Mouse (Mus musculus): ENCODE measurements around the gene Nipal3. TPM values are rescaled to one million over a fixed set of nuclear protein-coding genes. Genes with fewer than 3 reads are reported as not detected.

Gene Nipal3
- polyA plus RNA-seq, 1 experiment from 2014 or later, result 5.8 TPM

- peak within 1 kb of the TSS; percentile 68 for H3K4me3 ChIP-seq (ENCODE audit: low read depth, low read length)
- H3K9ac ChIP-seq (ENCODE audit: low read depth, low read length), result peak within 1 kb of the TSS; percentile 84
- H3K27me3 ChIP-seq (ENCODE audit: control insufficient read depth, insufficient read depth, low read length), result no peaks in the 10 kb centered on the region
- H3K36me3 ChIP-seq (ENCODE audit: control insufficient read depth, insufficient read depth, low read length), result no peaks in the 10 kb centered on the region
- DNase-seq (ENCODE audit: low spot score) (peak; percentile 91), ATAC-seq (ENCODE audit: low FRiP score) (peak; percentile 88)
- under 1% methylated on average over 63 of the region's 79 CpGs for WGBS
- 0 out of 2 replicates have a peak within 1 kb of the TSS, but pooled peaks have one; percentile 42 for H3K27ac ChIP-seq (ENCODE audit: low read depth, low read length)
- no peaks in the 10 kb centered on the region for H3K9me3 ChIP-seq (ENCODE audit: control insufficient read depth, low read length)
- H3K4me2 ChIP-seq (replicated peaks; ENCODE audit: low read depth, low read length), result peak within 1 kb of the TSS; percentile 94
- H3K4me1 ChIP-seq (replicated peaks; ENCODE audit: control insufficient read depth, insufficient read depth, low read length), result 0 out of 2 replicates have a peak, but pooled peaks cover 2% of the 10 kb centered on the region
Measured at GRCm38 (mm10) chr4:135433443-135434394, 61.1 kb downstream of the Nipal3 start, which contains the start of gene Rcan3. Rcan3 (minus strand) TSS chr4:135433853.

- Histone ChIP-seq H3K36me3 (ENCODE audit: control insufficient read depth, insufficient read depth, low read length) (no peaks in the 10 kb centered on the region), H3K9ac (ENCODE audit: low read depth, low read length) (peak overlapping the region; percentile 84), H3K27ac (ENCODE audit: low read depth, low read length) (no peak overlapping the region), H3K27me3 (ENCODE audit: control insufficient read depth, insufficient read depth, low read length) (no peaks in the 10 kb centered on the region), H3K4me1 (replicated peaks; ENCODE audit: control insufficient read depth, insufficient read depth, low read length) (0 out of 2 replicates have a peak, but pooled peaks cover 2% of the 10 kb centered on the region), H3K4me2 (replicated peaks; ENCODE audit: low read depth, low read length) (peak overlapping the region; percentile 94), H3K9me3 (ENCODE audit: control insufficient read depth, low read length) (no peaks in the 10 kb centered on the region), H3K4me3 (ENCODE audit: low read depth, low read length) (peak overlapping the region; percentile 68)
- ATAC-seq (ENCODE audit: low FRiP score) (no peak), DNase-seq (ENCODE audit: low spot score) (no peak)
- 9% methylated on average over 10 of the region's 10 CpGs for WGBS
Measured at GRCm38 (mm10) chr4:135433086-135433442, 61.8 kb downstream of the Nipal3 start.

GRCm38 (mm10) chr4:135429990-135430760 lies 64.7 kb downstream of the Nipal3 start:
- 80% methylated on average over 8 of the region's 8 CpGs for WGBS
- ATAC-seq (ENCODE audit: low FRiP score), result no peak
- no peaks in the 10 kb centered on the region for H3K36me3 ChIP-seq (ENCODE audit: control insufficient read depth, insufficient read depth, low read length)

DNA sequence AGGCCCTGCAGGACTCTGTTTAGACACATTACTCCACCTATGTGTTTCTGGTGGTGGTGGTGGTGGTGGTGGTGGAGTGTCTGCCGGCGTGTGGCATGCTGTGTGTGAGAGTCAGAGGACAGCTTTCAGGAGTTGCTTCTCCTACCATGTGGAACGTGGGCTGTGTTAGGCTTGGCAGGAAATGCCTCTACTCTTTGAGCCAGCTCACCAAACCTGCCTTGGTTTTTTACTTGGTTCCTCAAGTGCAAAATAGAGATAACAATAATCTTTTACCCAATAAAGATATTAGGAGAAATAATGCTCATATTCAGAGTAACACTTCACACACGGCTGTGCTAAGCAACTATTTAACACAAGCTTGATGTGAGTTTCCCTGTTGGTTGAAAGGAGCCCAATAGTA lies 65.5 kb downstream of the Nipal3 start:
- 88% methylated on average over 4 of the region's 4 CpGs for WGBS
- Histone ChIP-seq H3K9me3 (ENCODE audit: control insufficient read depth, low read length) (no peaks in the 10 kb centered on the region), H3K27ac (ENCODE audit: low read depth, low read length) (no peak overlapping the region), H3K9ac (ENCODE audit: low read depth, low read length) (no peak overlapping the region), H3K4me1 (replicated peaks; ENCODE audit: control insufficient read depth, insufficient read depth, low read length) (0 out of 2 replicates have a peak, but pooled peaks cover 2% of the 10 kb centered on the region), H3K4me2 (replicated peaks; ENCODE audit: low read depth, low read length) (no peak overlapping the region), H3K36me3 (ENCODE audit: control insufficient read depth, insufficient read depth, low read length) (no peaks in the 10 kb centered on the region), H3K27me3 (ENCODE audit: control insufficient read depth, insufficient read depth, low read length) (no peaks in the 10 kb centered on the region), H3K4me3 (ENCODE audit: low read depth, low read length) (no peak overlapping the region)
- ATAC-seq (ENCODE audit: low FRiP score) (no peak), DNase-seq (ENCODE audit: low spot score) (no peak)

More at GRCm38 (mm10) chr4:135429990-135430760, 64.7 kb downstream of the Nipal3 start:
- Histone ChIP-seq H3K9ac (ENCODE audit: low read depth, low read length) (no peak overlapping the region), H3K9me3 (ENCODE audit: control insufficient read depth, low read length) (no peaks in the 10 kb centered on the region), H3K4me3 (ENCODE audit: low read depth, low read length) (no peak overlapping the region), H3K27ac (ENCODE audit: low read depth, low read length) (no peak overlapping the region), H3K27me3 (ENCODE audit: control insufficient read depth, insufficient read depth, low read length) (no peaks in the 10 kb centered on the region), H3K4me1 (replicated peaks; ENCODE audit: control insufficient read depth, insufficient read depth, low read length) (0 out of 2 replicates have a peak, but pooled peaks cover 2% of the 10 kb centered on the region), H3K4me2 (replicated peaks; ENCODE audit: low read depth, low read length) (no peak overlapping the region)
- DNase-seq (ENCODE audit: low spot score), result no peak

GRCm38 (mm10) chr4:135426587-135426986 lies 68.3 kb downstream of the Nipal3 start:
- 88% methylated on average over 7 of the region's 7 CpGs for WGBS
- H3K4me3 ChIP-seq (ENCODE audit: low read depth, low read length), result no peak overlapping the region

DNA sequence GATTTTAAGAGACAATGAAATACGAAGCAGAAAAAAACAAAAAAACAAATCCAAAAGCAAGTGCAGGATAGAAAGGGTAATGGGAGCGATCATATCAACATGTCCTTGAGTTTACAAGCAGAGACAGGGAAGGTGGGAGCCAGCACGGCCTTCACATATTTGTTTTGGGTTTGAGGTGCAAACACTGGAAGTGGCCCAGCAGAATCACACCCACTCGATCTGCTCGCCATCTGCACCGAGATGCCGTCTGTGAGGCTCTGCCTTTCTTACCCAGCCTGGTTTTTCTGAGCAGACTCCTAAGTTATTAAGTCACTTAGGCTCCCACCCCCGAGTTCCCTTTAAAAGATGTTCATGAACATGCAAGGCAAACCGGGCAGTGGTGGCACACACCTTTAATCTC lies 69.2 kb downstream of the Nipal3 start:
- Histone ChIP-seq H3K4me2 (replicated peaks; ENCODE audit: low read depth, low read length) (no peak overlapping the region), H3K9me3 (ENCODE audit: control insufficient read depth, low read length) (no peaks in the 10 kb centered on the region), H3K9ac (ENCODE audit: low read depth, low read length) (no peak overlapping the region), H3K27me3 (ENCODE audit: control insufficient read depth, insufficient read depth, low read length) (no peaks in the 10 kb centered on the region), H3K36me3 (ENCODE audit: control insufficient read depth, insufficient read depth, low read length) (no peaks in the 10 kb centered on the region), H3K27ac (ENCODE audit: low read depth, low read length) (no peak overlapping the region), H3K4me3 (ENCODE audit: low read depth, low read length) (no peak overlapping the region), H3K4me1 (replicated peaks; ENCODE audit: control insufficient read depth, insufficient read depth, low read length) (no peaks in the 10 kb centered on the region)
- ATAC-seq (ENCODE audit: low FRiP score) (no peak), DNase-seq (ENCODE audit: low spot score) (no peak)
- WGBS, result 85% methylated on average over 9 of the region's 9 CpGs

More at GRCm38 (mm10) chr4:135426587-135426986, 68.3 kb downstream of the Nipal3 start:
- Histone ChIP-seq H3K4me2 (replicated peaks; ENCODE audit: low read depth, low read length) (no peak overlapping the region), H3K36me3 (ENCODE audit: control insufficient read depth, insufficient read depth, low read length) (no peaks in the 10 kb centered on the region), H3K27me3 (ENCODE audit: control insufficient read depth, insufficient read depth, low read length) (no peaks in the 10 kb centered on the region), H3K9ac (ENCODE audit: low read depth, low read length) (no peak overlapping the region; the same call in 1 of the 2 replicates), H3K9me3 (ENCODE audit: control insufficient read depth, low read length) (no peaks in the 10 kb centered on the region), H3K4me1 (replicated peaks; ENCODE audit: control insufficient read depth, insufficient read depth, low read length) (no peaks in the 10 kb centered on the region), H3K27ac (ENCODE audit: low read depth, low read length) (no peak overlapping the region)
- DNase-seq (ENCODE audit: low spot score), result no peak
- ATAC-seq (ENCODE audit: low FRiP score), result no peak

DNA sequence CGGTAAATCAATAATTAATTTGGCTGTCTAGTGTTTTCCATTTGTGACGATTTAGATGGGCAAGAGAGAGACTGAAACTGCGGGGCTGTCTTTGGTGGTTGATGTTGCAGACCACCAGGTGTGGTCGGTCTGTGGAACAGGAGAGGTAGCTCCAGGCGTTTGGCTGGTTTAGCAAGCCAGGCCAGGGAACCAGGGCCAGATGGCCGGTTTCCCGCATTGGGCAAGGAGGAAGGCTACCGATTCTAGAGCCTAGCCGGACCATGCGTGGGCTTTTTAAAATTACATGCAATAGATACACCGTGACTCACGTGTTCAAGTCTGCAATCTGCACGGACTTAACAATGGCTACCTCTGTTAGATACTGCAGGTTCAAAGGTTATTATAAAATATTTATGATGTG lies 73.9 kb downstream of the Nipal3 start:
- DNase-seq (ENCODE audit: low spot score), result no peak
- H3K9me3 ChIP-seq (ENCODE audit: control insufficient read depth, low read length), result no peaks in the 10 kb centered on the region
- no peaks in the 10 kb centered on the region for H3K27me3 ChIP-seq (ENCODE audit: control insufficient read depth, insufficient read depth, low read length)
- ATAC-seq (ENCODE audit: low FRiP score), result no peak
- H3K27ac ChIP-seq (ENCODE audit: low read depth, low read length), result no peak overlapping the region
- H3K36me3 ChIP-seq (ENCODE audit: control insufficient read depth, insufficient read depth, low read length), result no peaks in the 10 kb centered on the region
- no peak overlapping the region for H3K4me3 ChIP-seq (ENCODE audit: low read depth, low read length)
- H3K4me2 ChIP-seq (replicated peaks; ENCODE audit: low read depth, low read length), result no peak overlapping the region
- no peaks in the 10 kb centered on the region for H3K4me1 ChIP-seq (replicated peaks; ENCODE audit: control insufficient read depth, insufficient read depth, low read length)
- WGBS, result 95% methylated on average over 13 of the region's 13 CpGs
- no peak overlapping the region for H3K9ac ChIP-seq (ENCODE audit: low read depth, low read length)

DNA sequence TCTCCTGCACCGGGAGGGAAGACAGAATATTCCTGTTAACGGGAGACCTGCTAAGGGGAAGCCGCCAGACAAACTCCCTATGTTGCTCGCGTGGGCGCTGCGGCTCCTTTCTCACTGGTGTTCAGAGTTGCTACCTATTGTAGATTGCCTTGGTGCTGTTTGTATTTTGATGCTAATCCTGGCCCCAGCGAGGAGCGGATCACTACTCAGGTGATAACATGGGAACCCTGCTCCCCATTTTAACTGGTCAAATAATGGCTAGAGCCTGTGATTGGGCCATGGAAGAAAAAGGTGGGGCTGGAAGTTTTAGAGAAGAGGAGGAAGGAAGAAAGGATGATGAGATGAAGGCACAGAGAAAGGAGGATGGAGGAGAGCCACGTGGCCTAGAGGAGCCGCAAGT lies 74.4 kb downstream of the Nipal3 start:
- Histone ChIP-seq H3K27me3 (ENCODE audit: control insufficient read depth, insufficient read depth, low read length) (no peaks in the 10 kb centered on the region), H3K4me1 (replicated peaks; ENCODE audit: control insufficient read depth, insufficient read depth, low read length) (no peaks in the 10 kb centered on the region), H3K9me3 (ENCODE audit: control insufficient read depth, low read length) (no peaks in the 10 kb centered on the region), H3K9ac (ENCODE audit: low read depth, low read length) (no peak overlapping the region), H3K4me3 (ENCODE audit: low read depth, low read length) (no peak overlapping the region), H3K27ac (ENCODE audit: low read depth, low read length) (no peak overlapping the region), H3K36me3 (ENCODE audit: control insufficient read depth, insufficient read depth, low read length) (no peaks in the 10 kb centered on the region), H3K4me2 (replicated peaks; ENCODE audit: low read depth, low read length) (no peak overlapping the region)
- ATAC-seq (ENCODE audit: low FRiP score) (no peak), DNase-seq (ENCODE audit: low spot score) (no peak)
- 84% methylated on average over 11 of the region's 11 CpGs for WGBS

Measured in hindbrain, embryonic 11.5 days (tissue).